Mouse (Mus musculus): Measurements from ENCODE around the gene Olfr1359. TPM values are rescaled to one million over a fixed set of nuclear protein-coding genes. Genes with fewer than 3 reads are reported as not detected.
"Not testable (repeated sequence)": the region's sequence is repeated elsewhere in the genome, so short reads cannot be mapped to it uniquely, and the experiment has no call there.

Olfr1359 gene
- polyA plus RNA-seq, 1 experiment from 2014 or later = not detected

DNA sequence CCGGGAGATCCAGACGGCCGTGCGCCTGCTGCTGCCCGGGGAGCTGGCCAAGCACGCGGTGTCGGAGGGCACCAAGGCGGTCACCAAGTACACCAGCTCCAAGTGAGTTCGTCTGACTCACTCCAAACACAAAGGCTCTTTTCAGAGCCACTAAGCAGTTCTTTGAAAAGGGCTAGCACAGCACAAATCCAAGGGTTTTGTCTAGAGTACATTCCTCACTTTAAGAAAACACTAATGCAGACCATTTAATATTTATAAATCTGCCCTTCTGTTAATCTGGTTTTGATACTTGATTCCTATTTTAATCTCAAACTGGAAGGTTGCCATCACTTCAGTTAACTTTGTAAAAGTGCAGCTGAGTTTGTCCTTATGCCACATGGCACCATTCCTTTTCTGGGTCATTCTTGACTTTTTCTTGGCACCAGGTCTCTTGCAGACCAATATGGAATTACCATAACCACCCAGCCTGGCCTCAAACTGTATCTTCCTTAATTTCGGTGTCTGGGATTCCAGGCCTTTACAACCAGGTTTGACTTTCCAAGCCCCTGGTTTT, 24.5 kb downstream of the Olfr1359 start:
- Histone ChIP-seq H3K4me3 (ENCODE audit: low read depth, low read length) (peak overlapping the region; percentile 28), H3K27ac (ENCODE audit: low read depth, low read length) (peak overlapping the region; percentile 95), H3K36me3 (ENCODE audit: control insufficient read depth, insufficient read depth, low read length) (no peaks in the 10 kb centered on the region), H3K9ac (ENCODE audit: low read depth, low read length) (peak overlapping the region; percentile 65), H3K9me3 (ENCODE audit: control insufficient read depth, low read length) (no peaks in the 10 kb centered on the region), H3K27me3 (replicated peaks; ENCODE audit: control insufficient read depth, insufficient read depth, low read length) (no peaks in the 10 kb centered on the region), H3K4me1 (replicated peaks; ENCODE audit: control insufficient read depth, insufficient read depth, low read length) (peaks cover 13% of the 10 kb centered on the region), H3K4me2 (peak overlapping the region; percentile 59)
- ATAC-seq (replicated peaks; ENCODE audit: low FRiP score) (peak; percentile 15; the same call in 1 of the 2 replicates), DNase-seq (ENCODE audit: low spot score) (peak; percentile 37)
- 4% methylated on average over 11 of the region's 11 CpGs for WGBS

GRCm38 (mm10) chr13:21722993-21723836, 25.3 kb downstream of the Olfr1359 start:
- DNase-seq (ENCODE audit: low spot score) (peak; percentile 37), ATAC-seq (replicated peaks; ENCODE audit: low FRiP score) (no peak)
- Histone ChIP-seq H3K27ac (ENCODE audit: low read depth, low read length) (peak overlapping the region; percentile 95), H3K9me3 (ENCODE audit: control insufficient read depth, low read length) (no peaks in the 10 kb centered on the region), H3K4me2 (peak overlapping the region; percentile 59), H3K4me1 (replicated peaks; ENCODE audit: control insufficient read depth, insufficient read depth, low read length) (peaks cover 12% of the 10 kb centered on the region), H3K27me3 (replicated peaks; ENCODE audit: control insufficient read depth, insufficient read depth, low read length) (no peaks in the 10 kb centered on the region), H3K9ac (ENCODE audit: low read depth, low read length) (peak overlapping the region; percentile 57), H3K36me3 (ENCODE audit: control insufficient read depth, insufficient read depth, low read length) (no peaks in the 10 kb centered on the region), H3K4me3 (ENCODE audit: low read depth, low read length) (no peak overlapping the region)
- 45% methylated on average over 5 of the region's 5 CpGs for WGBS

DNA sequence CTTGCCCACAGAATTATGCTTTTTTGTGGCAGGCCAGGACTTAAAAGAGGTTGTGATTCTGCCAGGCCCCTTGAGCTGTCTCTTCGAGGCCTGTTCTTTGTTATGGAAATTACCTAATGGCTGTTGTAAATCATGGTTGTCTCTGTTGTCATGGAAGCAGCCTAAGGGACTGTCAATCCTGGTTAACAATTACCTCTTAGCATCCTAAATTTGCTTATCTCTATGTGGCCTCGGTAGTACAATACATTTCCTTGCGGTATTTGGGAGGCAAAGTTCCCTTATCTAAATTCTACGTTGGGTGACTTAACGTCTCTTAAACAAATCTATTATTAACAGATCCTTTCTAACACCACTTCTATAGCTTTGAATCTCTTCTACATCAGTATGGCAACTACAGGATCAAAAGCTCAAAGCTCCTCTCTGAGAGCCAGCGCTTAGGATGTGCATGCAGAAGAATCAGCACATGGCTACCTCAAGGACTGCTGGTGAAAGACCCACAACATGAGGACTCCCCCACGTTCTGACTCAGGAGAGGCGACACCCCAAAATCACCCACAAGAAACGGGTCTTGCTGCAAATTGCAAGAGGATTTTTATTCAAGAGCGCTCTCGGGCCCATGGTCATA, 30.1 kb downstream of the Olfr1359 start:
- no peak for ATAC-seq (replicated peaks; ENCODE audit: low FRiP score)
- 36% methylated on average over 11 of the region's 11 CpGs for WGBS
- Histone ChIP-seq H3K9ac (ENCODE audit: low read depth, low read length) (no peak overlapping the region), H3K27ac (ENCODE audit: low read depth, low read length) (no peak overlapping the region), H3K4me3 (ENCODE audit: low read depth, low read length) (no peak overlapping the region), H3K27me3 (replicated peaks; ENCODE audit: control insufficient read depth, insufficient read depth, low read length) (no peaks in the 10 kb centered on the region), H3K4me1 (replicated peaks; ENCODE audit: control insufficient read depth, insufficient read depth, low read length) (no peaks in the 10 kb centered on the region), H3K36me3 (ENCODE audit: control insufficient read depth, insufficient read depth, low read length) (no peaks in the 10 kb centered on the region), H3K9me3 (ENCODE audit: control insufficient read depth, low read length) (no peaks in the 10 kb centered on the region), H3K4me2 (no peak overlapping the region)
- no peak for DNase-seq (ENCODE audit: low spot score)

- H3K27ac ChIP-seq (ENCODE audit: low read depth, low read length) = no peak overlapping the region
- H3K4me3 ChIP-seq (ENCODE audit: low read depth, low read length) = no peak overlapping the region
These were observed 31.6 kb downstream of the Olfr1359 start for GRCm38 (mm10) chr13:21729544-21729943.

DNA sequence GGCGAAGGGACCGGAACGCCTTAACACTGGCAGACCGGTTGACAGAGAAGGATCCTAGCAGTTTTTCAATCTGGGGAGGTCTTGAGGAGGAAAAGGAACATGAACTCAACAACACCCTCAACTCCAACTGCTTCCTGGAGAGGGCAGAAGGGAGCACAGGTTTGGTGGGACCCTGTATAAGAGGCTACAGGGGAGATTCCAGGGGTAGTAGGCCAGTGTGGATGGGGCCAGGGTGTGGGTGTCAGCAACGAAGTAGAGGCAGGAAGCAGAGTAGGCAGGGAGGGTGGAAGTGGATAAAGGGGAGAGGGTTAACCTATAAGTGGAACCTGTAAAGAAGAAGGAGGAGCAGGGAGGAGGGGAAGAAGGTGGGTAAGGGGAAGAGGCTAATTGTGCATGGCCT, 35.6 kb downstream of the Olfr1359 start:
- no peak for ATAC-seq (replicated peaks; ENCODE audit: low FRiP score)
- Histone ChIP-seq H3K4me3 (ENCODE audit: low read depth, low read length) (no peak overlapping the region), H3K9me3 (ENCODE audit: control insufficient read depth, low read length) (no peaks in the 10 kb centered on the region), H3K9ac (ENCODE audit: low read depth, low read length) (no peak overlapping the region), H3K27ac (ENCODE audit: low read depth, low read length) (peak overlapping the region; percentile 99; the same call in 1 of the 2 replicates), H3K36me3 (ENCODE audit: control insufficient read depth, insufficient read depth, low read length) (no peaks in the 10 kb centered on the region), H3K27me3 (replicated peaks; ENCODE audit: control insufficient read depth, insufficient read depth, low read length) (no peaks in the 10 kb centered on the region), H3K4me2 (no peak overlapping the region), H3K4me1 (replicated peaks; ENCODE audit: control insufficient read depth, insufficient read depth, low read length) (no peaks in the 10 kb centered on the region; the same call in 1 of the 2 replicates)
- 60% methylated on average over 5 of the region's 5 CpGs for WGBS
- peak; percentile 35 for DNase-seq (ENCODE audit: low spot score)

More at GRCm38 (mm10) chr13:21729544-21729943, 31.6 kb downstream of the Olfr1359 start:
- WGBS = 59% methylated on average over 1 of the region's 1 CpGs
- H3K4me1 ChIP-seq (replicated peaks; ENCODE audit: control insufficient read depth, insufficient read depth, low read length) = no peaks in the 10 kb centered on the region; the same call in 1 of the 2 replicates
- H3K4me2 ChIP-seq = no peak overlapping the region
- no peaks in the 10 kb centered on the region for H3K9me3 ChIP-seq (ENCODE audit: control insufficient read depth, low read length)
- no peaks in the 10 kb centered on the region for H3K27me3 ChIP-seq (replicated peaks; ENCODE audit: control insufficient read depth, insufficient read depth, low read length)
- H3K36me3 ChIP-seq (ENCODE audit: control insufficient read depth, insufficient read depth, low read length) = no peaks in the 10 kb centered on the region
- DNase-seq (ENCODE audit: low spot score) (no peak), ATAC-seq (replicated peaks; ENCODE audit: low FRiP score) (no peak)
- no peak overlapping the region for H3K9ac ChIP-seq (ENCODE audit: low read depth, low read length)

DNA sequence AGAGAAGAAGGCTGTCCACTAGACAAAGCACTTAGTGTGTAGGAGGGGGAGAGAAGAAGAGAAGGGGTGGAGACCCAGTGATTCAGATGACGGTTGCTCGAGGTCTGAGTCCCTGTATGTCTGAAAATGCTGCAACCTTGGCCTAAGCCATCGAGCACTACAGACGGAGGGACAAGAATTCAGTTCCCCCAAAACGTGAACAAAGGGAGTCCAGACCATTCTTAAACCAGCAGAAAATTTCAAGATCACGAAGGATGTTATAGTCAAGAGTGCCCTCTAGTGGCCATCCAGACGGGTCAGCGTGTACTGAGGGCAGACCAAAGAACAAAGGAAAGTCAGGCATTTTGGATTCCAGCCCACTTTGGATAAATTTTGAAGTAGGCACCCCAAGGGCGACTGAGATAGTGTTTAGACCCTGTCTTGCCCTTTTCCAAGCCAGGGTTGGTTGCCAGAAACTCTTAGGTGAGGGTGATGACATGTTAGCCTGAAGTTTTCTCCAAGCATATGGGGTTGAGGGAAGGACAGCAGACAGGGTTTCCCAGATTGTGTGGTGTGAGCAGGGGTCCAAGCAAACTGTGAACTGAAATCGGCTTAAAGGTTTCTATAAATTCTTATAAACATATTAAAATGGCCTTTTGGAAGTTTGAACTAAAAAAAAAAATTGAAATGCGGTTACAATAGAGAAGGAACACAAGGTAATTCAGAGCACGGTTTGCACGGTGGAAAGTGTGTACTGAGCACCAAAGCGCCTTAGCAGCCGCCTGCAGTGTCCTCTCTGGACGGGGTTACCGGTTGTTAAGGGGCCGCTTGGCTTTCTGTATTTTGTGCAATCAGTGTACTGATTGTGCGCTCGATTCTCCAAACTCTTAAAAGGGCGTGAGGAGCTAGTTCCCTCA, 36.3 kb downstream of the Olfr1359 start:
- Histone ChIP-seq H3K4me2 (peak overlapping the region; percentile 71), H3K4me1 (replicated peaks; ENCODE audit: control insufficient read depth, insufficient read depth, low read length) (no peaks in the 10 kb centered on the region; the same call in 1 of the 2 replicates), H3K36me3 (ENCODE audit: control insufficient read depth, insufficient read depth, low read length) (no peaks in the 10 kb centered on the region), H3K27me3 (replicated peaks; ENCODE audit: control insufficient read depth, insufficient read depth, low read length) (no peaks in the 10 kb centered on the region), H3K9ac (ENCODE audit: low read depth, low read length) (peak overlapping the region; percentile 86), H3K4me3 (ENCODE audit: low read depth, low read length) (peak overlapping the region; percentile 51), H3K9me3 (ENCODE audit: control insufficient read depth, low read length) (no peaks in the 10 kb centered on the region), H3K27ac (ENCODE audit: low read depth, low read length) (peak overlapping the region; percentile 99)
- peak; percentile 76 for DNase-seq (ENCODE audit: low spot score)
- peak; percentile 58 for ATAC-seq (replicated peaks; ENCODE audit: low FRiP score)
- WGBS = under 1% methylated on average over 21 of the region's 21 CpGs

DNA sequence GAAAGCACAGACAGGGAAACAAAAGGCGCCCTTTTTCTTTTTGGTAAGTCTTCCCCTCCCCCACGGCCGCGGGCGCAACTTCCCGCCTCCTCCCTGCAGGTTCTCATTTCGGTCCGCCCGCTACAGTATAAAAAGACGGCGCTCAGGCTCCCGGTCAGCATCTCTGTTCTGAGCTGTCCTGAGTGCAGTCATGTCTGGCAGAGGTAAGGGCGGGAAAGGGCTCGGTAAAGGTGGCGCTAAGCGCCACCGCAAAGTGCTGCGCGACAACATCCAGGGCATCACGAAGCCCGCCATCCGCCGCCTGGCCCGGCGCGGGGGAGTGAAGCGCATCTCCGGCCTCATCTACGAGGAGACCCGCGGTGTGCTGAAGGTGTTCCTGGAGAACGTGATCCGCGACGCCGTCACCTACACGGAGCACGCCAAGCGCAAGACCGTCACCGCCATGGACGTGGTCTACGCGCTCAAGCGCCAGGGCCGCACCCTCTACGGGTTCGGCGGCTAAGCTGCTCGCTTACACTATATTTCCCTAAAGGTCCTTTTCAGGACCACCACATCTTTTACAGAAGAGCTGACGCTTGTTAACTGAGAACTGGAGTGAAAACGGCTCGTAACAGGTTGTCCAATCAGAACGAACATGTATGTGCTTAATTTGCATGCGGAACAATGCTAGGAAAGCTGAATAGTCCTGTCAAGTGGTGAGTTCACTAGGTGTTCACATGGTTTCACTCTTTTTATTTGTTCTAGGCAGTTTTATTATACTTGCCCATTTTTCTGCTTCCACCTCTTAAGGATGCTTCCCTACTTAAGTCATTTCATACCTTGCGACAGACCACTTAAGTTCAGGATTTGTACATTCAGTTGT, 37.2 kb downstream of the Olfr1359 start, which contains the start of gene Hist1h4j:
Gene Hist1h4j, plus strand, starts transcription at position 159 of the 862 bp plus-strand sequence.
- peak; percentile 90 for ATAC-seq (replicated peaks; ENCODE audit: low FRiP score)
- H3K4me3 ChIP-seq (ENCODE audit: low read depth, low read length) = peak within 1 kb of the TSS; percentile 51
- under 1% methylated on average over 41 of the region's 56 CpGs for WGBS

More for the DNA sequence above, 37.2 kb downstream of the Olfr1359 start, which contains the start of gene Hist1h4j:
- not testable (repeated sequence) for H3K36me3 ChIP-seq (ENCODE audit: control insufficient read depth, insufficient read depth, low read length); H3K9me3 ChIP-seq (ENCODE audit: control insufficient read depth, low read length); H3K4me1 ChIP-seq (replicated peaks; ENCODE audit: control insufficient read depth, insufficient read depth, low read length); H3K27me3 ChIP-seq (replicated peaks; ENCODE audit: control insufficient read depth, insufficient read depth, low read length)
- Histone ChIP-seq H3K4me2 (peak within 1 kb of the TSS; percentile 71), H3K9ac (ENCODE audit: low read depth, low read length) (peak within 1 kb of the TSS; percentile 86), H3K27ac (ENCODE audit: low read depth, low read length) (peak within 1 kb of the TSS; percentile 99)
- DNase-seq (ENCODE audit: low spot score) = peak; percentile 95
